Mouse (Mus musculus) forebrain, postnatal 0 days (tissue): ENCODE results near the gene Galnt2. TPM values are rescaled to one million over a fixed set of nuclear protein-coding genes. Genes with fewer than 3 reads are reported as not detected.
A peak's percentile ranks its signal among the peaks of the same experiment; 100 is the strongest.

Experiments used
- ATAC-seq: fragments of 200-750 bp; cut with Nextera tagmentation; 2 replicates; pipeline ENCODE4 v1.8.0; 2017; ENCODE audit warnings: mild to moderate bottlenecking, moderate library complexity
- DNase-seq: peaks from one replicate; pipeline ENCODE4 v3.0.0-alpha.2; 2015
- H3K27ac ChIP-seq: fragments of 300-500 bp; sonication (generic); 2 replicates; pipeline ENCODE4 v1.5.1; 2014; ENCODE audit warnings: low read depth, mild to moderate bottlenecking, antibody characterized with exemption, low read length, moderate library complexity, mixed read lengths
- H3K27me3 ChIP-seq: fragments of 300-500 bp; sonication (generic); 2 replicates; pipeline ENCODE4 v1.6.1; 2014; ENCODE audit warnings: mild to moderate bottlenecking, low read length, mixed read lengths; ENCODE audit not compliant: insufficient read depth
- H3K36me3 ChIP-seq: fragments of 300-500 bp; sonication (generic); 2 replicates; pipeline ENCODE4 v1.6.1; 2014; ENCODE audit warnings: mild to moderate bottlenecking, moderate library complexity; ENCODE audit not compliant: insufficient read depth
- H3K4me1 ChIP-seq: fragments of 300-500 bp; sonication (generic); 2 replicates; pipeline ENCODE4 v1.6.1; 2014; ENCODE audit warnings: antibody characterized with exemption; ENCODE audit not compliant: insufficient read depth
- H3K4me2 ChIP-seq: fragments of 300-500 bp; sonication (generic); 2 replicates; pipeline ENCODE4 v1.6.1; 2014; ENCODE audit warnings: low read depth, mild to moderate bottlenecking, moderate library complexity
- H3K4me3 ChIP-seq: fragments of 300-500 bp; sonication (generic); 2 replicates; pipeline ENCODE4 v1.5.1; 2014; ENCODE audit warnings: low read depth, low read length, mixed read lengths
- H3K9ac ChIP-seq: fragments of 300-500 bp; sonication (generic); 2 replicates; pipeline ENCODE4 v1.6.1; 2014; ENCODE audit warnings: mild to moderate bottlenecking
- H3K9me3 ChIP-seq: fragments of 300-500 bp; sonication (generic); 2 replicates; pipeline ENCODE4 v1.6.1; 2016; ENCODE audit warnings: low read length
- CTCF ChIP-seq: sonication (generic); IDR thresholded peaks from 2 replicates; pipeline ENCODE4 v1.5.1; 2016; ENCODE audit warnings: antibody characterized with exemption, control low read depth, low read depth
- WGBS: fragments of 180-500 bp; shearing (Covaris S2); extraction: QIAGEN DNeasy Blood & Tissue Kit; methylation state at CpG from one replicate; pipeline ENCODE4 v1.1.7; 2014; 5-methylcytosine and 5-hydroxymethylcytosine counted together
- polyA plus RNA-seq: library from polyadenylated mRNA; unstranded; fragments of >200 nt; fragmentation: Nextera tagmentation; extraction: Ambion mirVana; gene quantifications from 2 replicates; pipeline ENCODE4 v1.2.1, GENCODE M21; 2015
- total RNA-seq: library from RNA; depleted of rRNA; stranded (reverse); fragments of >200 nt; gene quantifications from 2 replicates; pipeline ENCODE4 v1.2.3, GENCODE M21; 2014

Galnt2 gene
- total and polyA plus RNA-seq, 2 experiments from 2014 or later = 55.5 to 63.1 TPM

GRCm38 (mm10) chr8:124303211-124303902 is 72.2 kb downstream of the Galnt2 start:
- peaks cover 11% of the 10 kb centered on the region for H3K36me3 ChIP-seq
- no peak overlapping the region for H3K9ac ChIP-seq
- H3K27me3 ChIP-seq = no peaks in the 10 kb centered on the region
- WGBS = 92% methylated on average over 15 of the region's 15 CpGs
- no peak for TF ChIP-seq CTCF
- H3K4me3 ChIP-seq = no peak overlapping the region
- no peak for DNase-seq
- ATAC-seq = no peak
- H3K27ac ChIP-seq = no peak overlapping the region
- H3K4me1 ChIP-seq = no peaks in the 10 kb centered on the region
- no peaks in the 10 kb centered on the region for H3K9me3 ChIP-seq
- no peak overlapping the region for H3K4me2 ChIP-seq

- TF ChIP-seq CTCF = no peak
- H3K27ac ChIP-seq = no peak overlapping the region
- 92% methylated on average over 4 of the region's 4 CpGs for WGBS
- no peak for DNase-seq
- peaks cover 11% of the 10 kb centered on the region for H3K36me3 ChIP-seq
- no peaks in the 10 kb centered on the region for H3K9me3 ChIP-seq
- no peak overlapping the region for H3K4me2 ChIP-seq
- H3K4me1 ChIP-seq = no peaks in the 10 kb centered on the region
- no peak for ATAC-seq
- no peaks in the 10 kb centered on the region for H3K27me3 ChIP-seq
- no peak overlapping the region for H3K4me3 ChIP-seq
- H3K9ac ChIP-seq = no peak overlapping the region
Observed at GRCm38 (mm10) chr8:124304141-124304540, 73.0 kb downstream of the Galnt2 start.

GRCm38 (mm10) chr8:124306574-124306973 is 75.4 kb downstream of the Galnt2 start:
- ATAC-seq (no peak), DNase-seq (no peak)
- H3K4me2 ChIP-seq = no peak overlapping the region
- H3K9me3 ChIP-seq = no peaks in the 10 kb centered on the region
- peak overlapping the region; percentile 15; the same call in 1 of the 2 replicates for H3K27ac ChIP-seq
- H3K27me3 ChIP-seq = no peaks in the 10 kb centered on the region
- H3K4me1 ChIP-seq = no peaks in the 10 kb centered on the region
- H3K9ac ChIP-seq = no peak overlapping the region
- H3K4me3 ChIP-seq = no peak overlapping the region
- H3K36me3 ChIP-seq = peaks cover 11% of the 10 kb centered on the region
- 58% methylated on average over 7 of the region's 7 CpGs for WGBS
- TF ChIP-seq CTCF = no peak

GRCm38 (mm10) chr8:124307700-124308099 is 76.5 kb downstream of the Galnt2 start:
- H3K27me3 ChIP-seq = no peaks in the 10 kb centered on the region
- H3K9ac ChIP-seq = no peak overlapping the region
- ATAC-seq (no peak), DNase-seq (no peak)
- no peak overlapping the region for H3K27ac ChIP-seq
- H3K36me3 ChIP-seq = peaks cover 11% of the 10 kb centered on the region
- H3K4me3 ChIP-seq = no peak overlapping the region
- TF ChIP-seq CTCF = no peak
- H3K9me3 ChIP-seq = no peaks in the 10 kb centered on the region
- H3K4me2 ChIP-seq = no peak overlapping the region
- WGBS = 90% methylated on average over 10 of the region's 10 CpGs
- H3K4me1 ChIP-seq = no peaks in the 10 kb centered on the region

- Histone ChIP-seq H3K4me1 (peaks cover 7% of the 10 kb centered on the region; the same call in 1 of the 2 replicates), H3K4me3 (no peak overlapping the region), H3K27me3 (no peaks in the 10 kb centered on the region), H3K36me3 (peaks cover 8% of the 10 kb centered on the region), H3K9ac (no peak overlapping the region), H3K4me2 (no peak overlapping the region), H3K9me3 (no peaks in the 10 kb centered on the region), H3K27ac (no peak overlapping the region)
- ATAC-seq = no peak
- 91% methylated on average over 13 of the region's 13 CpGs for WGBS
- TF ChIP-seq CTCF = no peak
- DNase-seq = no peak
Observed at GRCm38 (mm10) chr8:124310509-124310908, 79.3 kb downstream of the Galnt2 start.

GRCm38 (mm10) chr8:124311111-124311510 is 79.9 kb downstream of the Galnt2 start:
- TF ChIP-seq CTCF = no peak
- DNase-seq = no peak
- no peak overlapping the region for H3K27ac ChIP-seq

GRCm38 (mm10) chr8:124311723-124312122 is 80.5 kb downstream of the Galnt2 start:
- H3K9me3 ChIP-seq = no peaks in the 10 kb centered on the region
- ATAC-seq (no peak), DNase-seq (no peak)
- H3K9ac ChIP-seq = no peak overlapping the region
- WGBS = 88% methylated on average over 17 of the region's 17 CpGs
- TF ChIP-seq CTCF = no peak
- no peaks in the 10 kb centered on the region for H3K27me3 ChIP-seq
- peaks cover 13% of the 10 kb centered on the region; the same call in 1 of the 2 replicates for H3K4me1 ChIP-seq
- no peaks in the 10 kb centered on the region; the same call in 1 of the 2 replicates for H3K36me3 ChIP-seq
- no peak overlapping the region for H3K4me3 ChIP-seq
- no peak overlapping the region for H3K27ac ChIP-seq
- no peak overlapping the region for H3K4me2 ChIP-seq

More at GRCm38 (mm10) chr8:124311111-124311510, 79.9 kb downstream of the Galnt2 start:
- Histone ChIP-seq H3K9ac (no peak overlapping the region), H3K4me3 (no peak overlapping the region), H3K9me3 (no peaks in the 10 kb centered on the region), H3K4me2 (no peak overlapping the region), H3K27me3 (no peaks in the 10 kb centered on the region), H3K36me3 (peaks cover 2% of the 10 kb centered on the region), H3K4me1 (peaks cover 7% of the 10 kb centered on the region; the same call in 1 of the 2 replicates)
- no peak for ATAC-seq
- WGBS = 87% methylated on average over 6 of the region's 6 CpGs
